Mouse (Mus musculus): ENCODE data around the gene Adgrg7. TPM values are rescaled to one million over a fixed set of nuclear protein-coding genes. Genes with fewer than 3 reads are reported as not detected.

Gene Adgrg7
- not detected for total RNA-seq (2021)
- long read RNA-seq, experiment 1, result 0 reads
- long read RNA-seq, experiment 2, result 0 reads

- no peak for DNase-seq (ENCODE audit: low spot score)
Measured at GRCm38 (mm10) chr16:56795481-56796139, at the start of gene Adgrg7. Gene Adgrg7 (minus strand): TSS chr16:56795855.

- DNase-seq (ENCODE audit: low spot score), result no peak
Measured at GRCm38 (mm10) chr16:56842988-56843387, 47.3 kb upstream of the Adgrg7 start.

GRCm38 (mm10) chr16:56833312-56833711 is 37.7 kb upstream of the Adgrg7 start:
- no peak for DNase-seq (ENCODE audit: low spot score)

- DNase-seq (ENCODE audit: low spot score), result no peak
Measured at GRCm38 (mm10) chr16:56831986-56832385, 36.3 kb upstream of the Adgrg7 start.

- no peak for DNase-seq (ENCODE audit: low spot score)
Measured at GRCm38 (mm10) chr16:56801370-56802109, 5.9 kb upstream of the Adgrg7 start.

DNA sequence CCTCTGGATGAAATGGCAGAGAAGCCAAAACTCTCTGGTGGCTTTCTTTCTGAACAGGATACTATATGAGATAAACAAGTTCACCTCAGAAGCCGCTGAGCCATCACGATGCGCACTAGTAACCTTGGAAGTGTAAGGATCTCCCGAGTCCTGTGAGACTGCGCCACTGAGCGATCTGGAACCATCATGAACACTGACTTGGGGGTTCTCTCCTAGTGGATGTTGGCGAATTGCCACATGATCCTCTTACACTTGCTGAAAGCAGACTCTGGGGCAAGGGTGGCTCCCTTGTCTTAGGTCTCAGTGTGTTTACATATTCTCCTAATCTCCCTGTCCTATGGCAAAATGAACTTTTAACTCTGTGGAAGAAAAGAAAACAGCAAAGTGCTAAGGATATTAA is 5.3 kb upstream of the Adgrg7 start:
- no peak for DNase-seq (ENCODE audit: low spot score)

DNA sequence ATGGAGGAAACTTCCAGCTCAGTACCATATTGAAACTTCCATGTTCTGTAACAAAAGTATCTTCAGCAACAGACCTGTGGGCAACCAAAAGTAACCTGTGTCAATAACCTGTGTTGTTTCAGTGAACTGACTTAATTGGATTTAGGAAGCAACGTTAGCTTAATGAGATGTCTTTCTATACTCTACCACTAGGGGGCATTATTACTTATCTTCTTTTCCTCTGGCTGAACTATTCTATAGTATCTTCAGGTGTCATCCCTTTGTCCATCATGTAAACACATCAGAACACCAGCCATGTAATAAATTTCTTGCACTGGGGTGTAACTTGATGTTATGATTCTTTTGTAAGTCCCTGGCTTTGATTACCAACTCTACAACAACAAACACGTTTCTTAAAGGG is 4.8 kb upstream of the Adgrg7 start:
- DNase-seq (ENCODE audit: low spot score), result no peak

- no peak for DNase-seq (ENCODE audit: low spot score)
Measured at GRCm38 (mm10) chr16:56799541-56800029, 3.9 kb upstream of the Adgrg7 start.

DNA sequence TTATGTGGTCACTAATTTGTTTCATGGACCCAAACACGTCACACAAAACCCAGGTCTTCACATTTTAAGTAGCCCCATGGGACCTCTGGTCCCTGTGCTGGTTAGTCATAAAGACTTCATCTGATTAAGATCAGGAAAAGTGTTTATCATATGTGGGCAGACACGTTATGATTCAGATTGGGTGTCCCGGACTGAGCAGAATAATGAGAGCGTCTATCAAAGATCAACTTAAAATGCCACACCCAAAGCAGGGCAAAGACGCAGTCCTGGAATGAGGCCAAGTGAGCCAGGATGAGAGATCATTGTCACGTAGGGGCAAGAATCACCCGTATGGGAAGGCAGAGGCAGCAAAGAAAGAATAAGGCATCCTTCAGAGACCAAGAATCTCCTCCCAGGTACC is 3.2 kb upstream of the Adgrg7 start:
- DNase-seq (ENCODE audit: low spot score), result no peak

DNA sequence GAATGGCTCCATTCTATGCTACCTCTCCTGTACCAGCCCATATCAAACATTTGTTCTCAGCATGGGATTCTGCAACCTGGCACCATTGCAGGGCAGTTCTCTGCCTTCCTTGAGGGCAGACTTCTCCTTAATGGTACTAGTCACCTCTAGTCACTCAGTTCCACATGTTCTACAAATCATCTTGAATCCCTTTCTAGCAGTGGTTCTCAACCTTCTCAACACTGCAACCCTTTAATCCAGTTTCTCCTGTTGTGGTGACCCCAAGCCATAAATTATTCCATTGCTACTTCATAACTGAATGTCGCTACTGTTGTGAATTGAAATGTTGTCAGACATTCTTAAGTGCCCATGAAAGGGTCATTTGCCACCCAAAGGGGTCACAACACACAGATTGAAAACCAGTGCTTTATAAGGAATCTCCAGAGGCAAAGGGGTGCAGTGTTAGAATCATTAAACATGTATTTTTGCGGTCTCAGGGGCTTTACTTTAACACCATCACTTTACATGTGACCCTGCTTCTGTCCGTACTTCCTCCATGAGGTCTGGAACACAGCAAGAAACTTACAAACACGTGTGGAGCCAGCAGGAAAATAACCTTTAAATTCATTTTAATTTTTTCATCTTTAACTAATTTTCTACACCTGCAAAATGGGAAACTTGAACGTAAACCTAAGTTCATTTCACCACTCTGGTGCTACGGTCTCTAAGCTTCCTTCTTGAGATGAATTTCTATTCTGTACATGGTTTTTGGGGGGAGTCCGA is 1.1 kb downstream of the Adgrg7 start:
- DNase-seq (ENCODE audit: low spot score), result no peak

DNA sequence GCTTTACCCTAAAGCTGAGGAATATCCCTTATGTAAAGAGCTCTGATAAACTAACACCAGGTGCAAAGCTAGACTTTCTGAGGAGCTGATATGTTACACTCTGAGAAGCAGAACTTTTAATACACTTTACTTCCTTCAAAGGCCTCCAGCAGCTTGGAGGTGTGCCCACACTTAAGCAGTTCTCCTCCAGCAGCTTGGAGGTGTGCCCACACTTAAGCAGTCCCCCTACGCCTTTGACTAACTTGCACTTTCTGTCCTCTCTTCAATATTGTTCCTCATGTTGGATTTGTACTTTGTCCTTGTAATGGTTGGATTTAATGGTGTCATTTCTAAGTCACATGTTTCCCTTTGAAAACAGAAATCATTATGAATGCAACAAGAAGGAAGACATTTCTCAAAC is 1.9 kb downstream of the Adgrg7 start:
- DNase-seq (ENCODE audit: low spot score), result no peak

GRCm38 (mm10) chr16:56785943-56786342 is 9.7 kb downstream of the Adgrg7 start:
- no peak for DNase-seq (ENCODE audit: low spot score)

- DNase-seq (ENCODE audit: low spot score), result peak; percentile 37
Measured at GRCm38 (mm10) chr16:56771163-56772105, 24.2 kb downstream of the Adgrg7 start.

GRCm38 (mm10) chr16:56729060-56729459 is 66.6 kb downstream of the Adgrg7 start:
- no peak for DNase-seq (ENCODE audit: low spot score)

GRCm38 (mm10) chr16:56724927-56725326 is 70.7 kb downstream of the Adgrg7 start:
- no peak for DNase-seq (ENCODE audit: low spot score)

DNA sequence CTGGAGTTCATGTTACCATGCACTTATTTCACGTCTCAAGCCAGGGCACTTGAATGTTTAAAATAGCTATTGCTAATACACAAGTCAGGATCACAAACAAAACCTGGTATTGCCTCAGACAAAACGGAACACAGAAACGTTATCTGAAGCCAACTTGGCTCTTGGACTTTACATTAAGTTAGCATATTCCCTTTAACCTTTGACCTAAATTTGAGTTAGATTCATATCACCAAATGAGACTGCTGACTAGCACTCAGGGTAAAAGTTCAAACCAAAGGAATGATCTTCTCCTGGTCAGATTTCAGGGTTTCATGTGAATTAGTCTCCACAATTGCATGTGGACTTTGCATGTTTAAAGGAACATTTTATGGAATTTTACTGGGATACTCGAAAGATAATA is 73.3 kb downstream of the Adgrg7 start:
- no peak for DNase-seq (ENCODE audit: low spot score)

DNA sequence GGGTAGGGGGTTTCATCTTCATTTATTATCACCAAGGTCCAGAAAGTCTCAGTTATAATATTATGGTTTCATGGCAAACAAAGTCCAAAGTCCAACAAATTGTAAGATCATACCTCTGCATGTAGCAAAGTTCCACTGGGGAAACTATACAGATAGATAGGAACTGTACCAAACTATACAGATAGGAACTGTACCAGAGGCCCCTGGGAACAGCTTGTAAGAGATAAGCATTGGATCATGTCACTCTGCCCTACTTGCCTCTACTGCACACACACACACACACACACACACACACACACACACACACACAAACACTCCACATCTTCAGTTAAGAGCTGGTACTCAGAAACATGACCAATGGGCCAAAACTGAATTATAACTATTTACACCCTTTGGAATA is 76.6 kb downstream of the Adgrg7 start:
- DNase-seq (ENCODE audit: low spot score), result no peak

GRCm38 (mm10) chr16:56717224-56718200 is 78.1 kb downstream of the Adgrg7 start, which contains the start of gene Tfg:
Gene Tfg (minus strand): TSS chr16:56717450.
- DNase-seq (ENCODE audit: low spot score), result peak; percentile 99

GRCm38 (mm10) chr16:56716557-56717179 is 79.0 kb downstream of the Adgrg7 start:
- DNase-seq (ENCODE audit: low spot score), result peak; percentile 16
